Mouse (Mus musculus) limb, embryonic 11.5 days (tissue): ENCODE data around the gene Tnfaip1. TPM values are rescaled to one million over a fixed set of nuclear protein-coding genes. Genes with fewer than 3 reads are reported as not detected.

Experiments
- ATAC-seq: fragments of 200-750 bp; cut with Nextera tagmentation; 2 replicates; pipeline ENCODE4 v1.8.0; 2017; ENCODE audit warnings: low read depth; ENCODE audit not compliant: insufficient number of reproducible peaks, low FRiP score, low TSS enrichment
- DNase-seq: peaks from one replicate; pipeline ENCODE4 v3.0.0-alpha.2; 2015; ENCODE audit warnings: low spot score
- H3K27ac ChIP-seq: fragments of 300-500 bp; sonication (generic); replicated peaks from 2 replicates; pipeline ENCODE4 v1.5.1; 2014; ENCODE audit warnings: low read depth, mild to moderate bottlenecking, low read length
- H3K27me3 ChIP-seq: fragments of 300-500 bp; sonication (generic); 2 replicates; pipeline ENCODE4 v1.6.1; 2014; ENCODE audit warnings: mild to moderate bottlenecking, low read length, mixed read lengths; ENCODE audit not compliant: control insufficient read depth, insufficient read depth
- H3K36me3 ChIP-seq: fragments of 300-500 bp; sonication (generic); 2 replicates; pipeline ENCODE4 v1.6.1; 2014; ENCODE audit warnings: mild to moderate bottlenecking, low read length, moderate library complexity, mixed read lengths; ENCODE audit not compliant: control insufficient read depth, insufficient read depth
- H3K4me1 ChIP-seq: fragments of 300-500 bp; sonication (generic); 2 replicates; pipeline ENCODE4 v1.6.1; 2014; ENCODE audit warnings: low read length, mixed read lengths; ENCODE audit not compliant: control insufficient read depth, insufficient read depth
- H3K4me2 ChIP-seq: fragments of 300-500 bp; sonication (generic); 2 replicates; pipeline ENCODE4 v1.6.1; 2014; ENCODE audit warnings: low read depth, mild to moderate bottlenecking, moderate library complexity; ENCODE audit not compliant: severe bottlenecking
- H3K4me3 ChIP-seq: fragments of 300-500 bp; sonication (generic); 2 replicates; pipeline ENCODE4 v1.5.1; 2014; ENCODE audit warnings: low read depth, low read length
- H3K9ac ChIP-seq: fragments of 300-500 bp; sonication (generic); 2 replicates; pipeline ENCODE4 v1.6.1; 2014; ENCODE audit warnings: mild to moderate bottlenecking, low read length
- H3K9me3 ChIP-seq: fragments of 300-500 bp; sonication (generic); 2 replicates; pipeline ENCODE4 v1.6.1; 2016; ENCODE audit warnings: low read length; ENCODE audit not compliant: control insufficient read depth
- WGBS: fragments of 180-500 bp; shearing (Covaris S2); extraction: QIAGEN DNeasy Blood & Tissue Kit; methylation state at CpG from one replicate; pipeline ENCODE4 v1.1.7; 2014; 5-methylcytosine and 5-hydroxymethylcytosine counted together
- polyA plus RNA-seq: library from polyadenylated mRNA; unstranded; fragments of >200 nt; fragmentation: Nextera tagmentation; extraction: Ambion mirVana; gene quantifications from 2 replicates; pipeline ENCODE4 v1.2.1, GENCODE M21; 2014

Tnfaip1 gene
- polyA plus RNA-seq, 1 experiment from 2014 or later = 85.1 TPM

- DNase-seq (peak; percentile 96), ATAC-seq (peak; percentile 100)
- Histone ChIP-seq H3K9ac (peak within 1 kb of the TSS; percentile 67), H3K4me1 (peaks cover 8% of the 10 kb centered on the region; the same call in 1 of the 2 replicates), H3K36me3 (no peaks in the 10 kb centered on the region; the same call in 1 of the 2 replicates), H3K4me3 (peak within 1 kb of the TSS; percentile 56), H3K27me3 (no peaks in the 10 kb centered on the region), H3K4me2 (peak within 1 kb of the TSS; percentile 62), H3K9me3 (no peaks in the 10 kb centered on the region), H3K27ac (peak within 1 kb of the TSS; percentile 50)
- under 1% methylated on average over 60 of the region's 60 CpGs for WGBS
These were observed 14.3 kb upstream of the Tnfaip1 start, which contains the start of gene Tmem97 for GRCm38 (mm10) chr11:78550168-78551058. Gene Tmem97, minus strand, starts transcription at chr11:78550777.

DNA sequence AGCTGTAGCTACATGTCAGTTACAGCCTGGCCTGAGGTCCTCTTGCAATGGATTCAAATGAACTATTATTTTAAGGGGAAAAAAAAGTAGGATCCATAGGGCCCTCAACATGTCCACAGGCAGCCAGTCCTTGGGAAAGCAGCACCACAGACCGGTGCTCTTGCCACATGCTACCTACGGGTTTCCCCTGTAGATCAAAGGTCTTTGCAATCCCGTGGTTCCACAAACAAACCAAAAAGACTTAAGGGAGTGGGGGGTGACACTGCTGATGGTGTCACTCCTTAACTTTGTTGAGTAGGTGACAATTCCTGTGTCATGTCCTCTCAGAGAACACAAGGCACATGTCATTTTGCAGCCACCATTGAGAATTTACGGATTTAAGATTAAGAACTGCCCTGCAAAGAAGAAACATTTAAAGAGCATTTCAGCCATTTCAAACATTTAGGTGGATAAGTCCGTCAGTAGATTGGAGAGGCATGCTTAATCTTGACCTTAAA is 13.4 kb upstream of the Tnfaip1 start:
- Histone ChIP-seq H3K9me3 (no peaks in the 10 kb centered on the region), H3K27me3 (no peaks in the 10 kb centered on the region), H3K9ac (peak overlapping the region; percentile 67), H3K27ac (no peak overlapping the region), H3K4me3 (peak overlapping the region; percentile 56), H3K4me2 (peak overlapping the region; percentile 53), H3K4me1 (peaks cover 8% of the 10 kb centered on the region; the same call in 1 of the 2 replicates), H3K36me3 (no peaks in the 10 kb centered on the region; the same call in 1 of the 2 replicates)
- WGBS = 6% methylated on average over 5 of the region's 5 CpGs
- no peak for ATAC-seq
- no peak for DNase-seq

GRCm38 (mm10) chr11:78547718-78548460 is 11.8 kb upstream of the Tnfaip1 start:
- peaks cover 2% of the 10 kb centered on the region; the same call in 1 of the 2 replicates for H3K36me3 ChIP-seq
- H3K9me3 ChIP-seq = no peaks in the 10 kb centered on the region
- ATAC-seq (no peak), DNase-seq (no peak)
- H3K27ac ChIP-seq = no peak overlapping the region
- H3K4me2 ChIP-seq = no peak overlapping the region
- H3K4me3 ChIP-seq = no peak overlapping the region
- 78% methylated on average over 2 of the region's 2 CpGs for WGBS
- no peaks in the 10 kb centered on the region for H3K27me3 ChIP-seq
- H3K4me1 ChIP-seq = peaks cover 8% of the 10 kb centered on the region; the same call in 1 of the 2 replicates
- no peak overlapping the region for H3K9ac ChIP-seq

- WGBS = 69% methylated on average over 8 of the region's 8 CpGs
- Histone ChIP-seq H3K36me3 (peaks cover 10% of the 10 kb centered on the region; the same call in 1 of the 2 replicates), H3K4me1 (peaks cover 8% of the 10 kb centered on the region; the same call in 1 of the 2 replicates)
These were observed 9.0 kb upstream of the Tnfaip1 start for GRCm38 (mm10) chr11:78545181-78545580.

DNA sequence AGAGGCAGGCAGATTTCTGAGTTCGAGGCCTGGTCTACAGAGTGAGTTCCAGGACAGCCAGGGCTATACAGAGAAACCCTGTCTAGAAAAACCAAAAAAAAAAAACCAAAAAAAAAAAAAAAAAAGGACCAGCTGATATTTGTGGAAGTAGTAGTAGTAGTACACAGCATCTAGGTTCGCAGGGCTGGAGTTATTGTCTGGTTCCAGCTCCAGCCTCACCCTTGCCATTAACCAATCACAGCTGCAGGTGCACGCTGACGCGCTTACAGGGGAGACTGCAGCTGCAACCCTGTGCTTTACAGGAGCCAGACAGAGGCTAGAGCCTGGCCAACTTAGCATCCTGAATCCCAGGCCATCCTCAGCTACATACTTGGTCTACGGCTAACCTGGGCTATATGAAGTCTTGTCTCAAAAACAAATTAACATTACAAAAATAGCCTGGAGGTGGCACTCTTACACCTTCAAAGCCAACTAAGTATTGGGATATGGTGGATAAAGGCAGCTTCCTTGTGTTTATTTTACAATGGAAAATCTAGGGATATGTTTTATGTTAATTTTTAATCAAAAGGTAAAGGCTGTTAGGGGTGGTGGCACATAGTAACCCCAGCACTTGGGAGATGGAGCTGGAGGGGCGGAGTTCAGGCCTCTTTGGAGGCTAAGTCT is 8.4 kb upstream of the Tnfaip1 start:
- H3K4me2 ChIP-seq = no peak overlapping the region
- 90% methylated on average over 7 of the region's 7 CpGs for WGBS
- ATAC-seq (no peak), DNase-seq (no peak)
- no peaks in the 10 kb centered on the region for H3K9me3 ChIP-seq
- H3K4me1 ChIP-seq = peaks cover 8% of the 10 kb centered on the region; the same call in 1 of the 2 replicates
- H3K4me3 ChIP-seq = no peak overlapping the region
- no peak overlapping the region for H3K9ac ChIP-seq
- H3K36me3 ChIP-seq = peaks cover 16% of the 10 kb centered on the region; the same call in 1 of the 2 replicates
- H3K27me3 ChIP-seq = no peaks in the 10 kb centered on the region
- no peak overlapping the region for H3K27ac ChIP-seq

More at GRCm38 (mm10) chr11:78545181-78545580, 9.0 kb upstream of the Tnfaip1 start:
- Histone ChIP-seq H3K4me3 (no peak overlapping the region), H3K4me2 (no peak overlapping the region), H3K9ac (no peak overlapping the region), H3K27me3 (no peaks in the 10 kb centered on the region), H3K9me3 (no peaks in the 10 kb centered on the region), H3K27ac (no peak overlapping the region)
- DNase-seq (no peak), ATAC-seq (no peak)

DNA sequence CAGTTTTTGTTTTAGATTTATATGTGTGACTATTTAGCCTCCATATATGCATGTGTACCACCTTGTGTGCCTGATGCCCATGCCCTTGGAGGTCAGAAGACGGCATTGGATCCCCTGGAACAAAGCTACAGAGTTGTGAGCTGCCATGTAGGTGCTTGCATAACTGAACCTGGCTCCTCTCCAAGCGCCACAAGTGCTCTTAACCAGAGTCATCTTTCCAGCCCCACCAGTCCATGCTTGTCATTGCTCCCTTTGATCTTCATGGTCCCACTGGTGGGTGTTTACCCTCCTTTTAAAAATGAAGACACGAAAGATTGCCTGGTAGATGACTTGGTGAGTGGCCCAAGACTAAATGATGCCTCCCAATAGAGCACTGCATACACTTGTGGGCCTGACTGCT is 4.2 kb upstream of the Tnfaip1 start:
- Histone ChIP-seq H3K4me3 (no peak overlapping the region), H3K27me3 (no peaks in the 10 kb centered on the region), H3K36me3 (peaks cover 18% of the 10 kb centered on the region; the same call in 1 of the 2 replicates), H3K27ac (no peak overlapping the region), H3K4me2 (no peak overlapping the region), H3K4me1 (peaks cover 10% of the 10 kb centered on the region), H3K9me3 (no peaks in the 10 kb centered on the region), H3K9ac (no peak overlapping the region)
- ATAC-seq = no peak
- 92% methylated on average over 3 of the region's 3 CpGs for WGBS
- no peak for DNase-seq

GRCm38 (mm10) chr11:78536690-78537084 is 555 bp upstream of the Tnfaip1 start:
- DNase-seq (no peak), ATAC-seq (0 out of 2 replicates have a peak, but pooled peaks have one; percentile 4)
- peaks cover 17% of the 10 kb centered on the region for H3K4me1 ChIP-seq
- peaks cover 15% of the 10 kb centered on the region; the same call in 1 of the 2 replicates for H3K36me3 ChIP-seq
- H3K27ac ChIP-seq = no peak overlapping the region
- no peaks in the 10 kb centered on the region for H3K9me3 ChIP-seq
- H3K4me3 ChIP-seq = peak overlapping the region; percentile 79
- H3K27me3 ChIP-seq = no peaks in the 10 kb centered on the region
- WGBS = 3% methylated on average over 14 of the region's 14 CpGs
- peak overlapping the region; percentile 78 for H3K9ac ChIP-seq
- peak overlapping the region; percentile 83 for H3K4me2 ChIP-seq
